Mouse (Mus musculus): ENCODE data around the gene Depdc7.

Gene Depdc7

GRCm38 (mm10) chr2:104714254-104714691, 28.4 kb downstream of the Depdc7 start:
- DNase-seq, result no peak

GRCm38 (mm10) chr2:104712486-104712809, 30.2 kb downstream of the Depdc7 start:
- DNase-seq, result peak; percentile 16

- peak; percentile 61 for DNase-seq
Measured at GRCm38 (mm10) chr2:104711585-104712485, 30.8 kb downstream of the Depdc7 start, which contains the start of gene Tcp11l1. Tcp11l1 (minus strand) TSS chr2:104712169.

- no peak for DNase-seq
Measured at GRCm38 (mm10) chr2:104710670-104711370, 31.9 kb downstream of the Depdc7 start.

GRCm38 (mm10) chr2:104709786-104710337, 32.8 kb downstream of the Depdc7 start:
- no peak for DNase-seq

GRCm38 (mm10) chr2:104704355-104704754, 38.3 kb downstream of the Depdc7 start:
- DNase-seq, result no peak

GRCm38 (mm10) chr2:104703158-104703557, 39.5 kb downstream of the Depdc7 start:
- no peak for DNase-seq

GRCm38 (mm10) chr2:104699659-104700058, 43.0 kb downstream of the Depdc7 start:
- DNase-seq, result no peak

- DNase-seq, result no peak
Measured at GRCm38 (mm10) chr2:104692551-104692950, 50.1 kb downstream of the Depdc7 start.

- DNase-seq, result no peak
Measured at GRCm38 (mm10) chr2:104690720-104691119, 52.0 kb downstream of the Depdc7 start.

GRCm38 (mm10) chr2:104688724-104689123, 54.0 kb downstream of the Depdc7 start:
- no peak for DNase-seq

GRCm38 (mm10) chr2:104688321-104688720, 54.4 kb downstream of the Depdc7 start:
- no peak for DNase-seq

- no peak for DNase-seq
Measured at GRCm38 (mm10) chr2:104687261-104687660, 55.4 kb downstream of the Depdc7 start.

- peak; percentile 87 for DNase-seq
Measured at GRCm38 (mm10) chr2:104685418-104685817, 57.3 kb downstream of the Depdc7 start.

GRCm38 (mm10) chr2:104684771-104685170, 57.9 kb downstream of the Depdc7 start:
- no peak for DNase-seq

- no peak for DNase-seq
Measured at GRCm38 (mm10) chr2:104677326-104677725, 65.4 kb downstream of the Depdc7 start.
